Mouse (Mus musculus) cerebellum, adult 8-10 months (tissue): ENCODE data around the gene Mllt10.
"Not testable (repeated sequence)": the region's sequence is repeated elsewhere in the genome, so short reads cannot be mapped to it uniquely, and the experiment has no call there.

Experiments used
- DNase-seq: peaks from one replicate; pipeline ENCODE4 v3.0.0; 2022

The Mllt10 gene

GRCm38 (mm10) chr2:18052581-18052980, 2.5 kb upstream of the Mllt10 start:
- DNase-seq = no peak

- DNase-seq = no peak
Measured at GRCm38 (mm10) chr2:18053243-18053950, 1.6 kb upstream of the Mllt10 start.

- DNase-seq = no peak
Measured at GRCm38 (mm10) chr2:18053951-18054530, 996 bp upstream of the Mllt10 start.

- DNase-seq = peak; percentile 94
Measured at GRCm38 (mm10) chr2:18055929-18056785, 1.1 kb downstream of the Mllt10 start.

- DNase-seq = peak; percentile 88
Measured at GRCm38 (mm10) chr2:18056786-18057255, 1.8 kb downstream of the Mllt10 start.

DNA sequence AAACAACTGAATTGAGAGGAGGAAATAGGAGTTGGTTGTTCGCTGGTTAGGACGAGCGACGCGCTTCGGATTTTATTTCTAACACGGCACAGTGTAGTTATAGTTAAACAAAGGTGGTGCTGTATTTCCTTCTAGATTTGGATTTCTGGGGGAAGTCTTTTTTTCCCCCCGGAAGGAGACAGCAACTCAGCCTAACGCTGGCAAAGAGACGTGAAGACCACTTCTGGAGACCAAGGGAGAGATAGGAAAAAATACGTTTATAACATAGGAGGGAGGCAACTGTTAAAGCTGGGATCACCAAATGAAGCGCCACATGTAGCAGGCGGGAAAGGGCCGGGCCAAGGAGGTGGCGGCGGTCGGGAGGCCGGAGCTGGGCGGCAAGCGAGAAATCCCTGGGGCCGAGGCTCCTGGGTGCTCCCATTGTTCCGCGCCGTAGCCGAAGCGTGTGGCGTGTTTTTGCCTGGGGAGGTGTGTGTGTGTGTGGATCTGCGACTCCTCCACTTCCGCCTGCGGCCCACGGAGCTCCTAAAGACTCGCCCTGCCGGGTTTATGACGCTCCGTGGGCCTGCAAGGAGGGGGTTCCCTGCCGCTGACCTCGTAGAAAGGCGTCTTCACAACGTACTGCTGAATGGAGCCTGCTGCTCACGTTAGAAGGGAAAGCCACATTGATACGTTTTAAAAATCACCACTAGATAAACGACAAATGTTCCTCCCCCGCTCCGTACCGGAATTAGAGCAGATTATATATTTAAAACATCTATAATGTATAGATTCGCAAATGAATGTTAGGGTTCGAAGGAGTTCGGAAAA, 2.5 kb downstream of the Mllt10 start:
- DNase-seq = peak; percentile 62

DNA sequence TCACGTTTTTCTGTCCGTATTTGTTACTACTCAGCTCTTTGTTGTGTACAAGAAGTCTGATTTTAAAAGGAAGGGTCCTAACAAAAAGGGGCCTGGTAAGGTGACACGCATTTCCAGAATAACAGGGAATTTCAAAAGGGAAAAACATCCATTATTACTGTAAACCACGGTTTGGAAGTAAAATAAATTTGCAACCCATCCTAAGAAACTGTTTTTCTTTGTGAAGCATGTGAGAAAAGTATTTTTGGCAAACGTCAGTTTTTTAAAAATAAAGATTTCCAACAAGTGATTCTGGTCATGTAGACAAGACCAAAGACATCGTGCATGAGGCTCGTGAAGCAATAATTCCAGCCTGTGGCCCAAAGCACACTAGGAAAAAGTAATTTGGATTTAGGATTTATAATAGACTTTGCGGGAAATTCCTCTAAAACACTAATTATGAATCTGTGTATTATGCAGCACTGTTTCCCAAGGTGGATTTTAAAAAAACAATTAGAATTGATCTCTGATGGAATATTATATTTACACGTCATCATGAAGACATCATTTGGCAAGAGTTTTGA, 3.2 kb downstream of the Mllt10 start:
- no peak for DNase-seq

DNA sequence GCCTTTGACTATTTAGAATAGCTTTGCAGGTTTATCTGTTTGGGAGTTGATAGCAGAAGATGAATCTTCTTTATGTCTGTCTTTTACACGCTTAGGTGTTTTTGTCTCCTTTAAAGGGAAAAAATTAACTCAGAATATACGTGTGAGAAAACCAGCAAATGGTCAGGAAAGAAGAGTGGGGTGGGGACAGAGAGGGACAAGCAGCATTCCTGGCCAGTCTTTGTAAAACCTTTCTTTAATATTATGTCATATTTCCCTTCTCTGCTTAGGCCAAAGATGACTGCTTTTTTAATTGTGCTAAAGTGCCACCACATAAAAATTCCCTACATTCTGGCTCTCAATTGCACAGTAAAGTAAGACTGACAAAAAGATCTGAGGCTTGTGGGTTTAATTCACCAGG, 4.0 kb downstream of the Mllt10 start:
- no peak for DNase-seq

GRCm38 (mm10) chr2:18059891-18060290, 4.9 kb downstream of the Mllt10 start:
- no peak for DNase-seq

DNA sequence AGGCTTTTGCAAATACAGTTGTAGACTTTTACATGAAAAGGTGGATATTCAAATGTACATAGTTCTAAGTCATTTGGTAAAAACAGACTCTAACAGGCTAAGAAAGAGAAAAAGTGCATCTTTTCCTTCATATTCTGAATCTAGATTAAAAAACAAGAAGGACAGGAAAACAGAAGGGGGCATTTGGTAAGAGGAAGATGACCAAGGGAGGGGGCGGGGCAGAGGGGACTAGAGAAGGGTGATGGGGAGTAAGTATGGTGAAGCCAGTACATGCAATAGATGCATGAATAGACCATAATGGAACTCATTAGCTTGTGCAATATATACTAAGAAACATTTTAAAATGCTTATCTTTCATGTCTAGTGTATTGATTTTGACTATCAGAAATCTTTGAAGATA, 5.4 kb downstream of the Mllt10 start:
- no peak for DNase-seq

GRCm38 (mm10) chr2:18063763-18064251, 8.8 kb downstream of the Mllt10 start:
- peak; percentile 74 for DNase-seq

- peak; percentile 90 for DNase-seq
Measured at GRCm38 (mm10) chr2:18064356-18064858, 9.4 kb downstream of the Mllt10 start.

DNA sequence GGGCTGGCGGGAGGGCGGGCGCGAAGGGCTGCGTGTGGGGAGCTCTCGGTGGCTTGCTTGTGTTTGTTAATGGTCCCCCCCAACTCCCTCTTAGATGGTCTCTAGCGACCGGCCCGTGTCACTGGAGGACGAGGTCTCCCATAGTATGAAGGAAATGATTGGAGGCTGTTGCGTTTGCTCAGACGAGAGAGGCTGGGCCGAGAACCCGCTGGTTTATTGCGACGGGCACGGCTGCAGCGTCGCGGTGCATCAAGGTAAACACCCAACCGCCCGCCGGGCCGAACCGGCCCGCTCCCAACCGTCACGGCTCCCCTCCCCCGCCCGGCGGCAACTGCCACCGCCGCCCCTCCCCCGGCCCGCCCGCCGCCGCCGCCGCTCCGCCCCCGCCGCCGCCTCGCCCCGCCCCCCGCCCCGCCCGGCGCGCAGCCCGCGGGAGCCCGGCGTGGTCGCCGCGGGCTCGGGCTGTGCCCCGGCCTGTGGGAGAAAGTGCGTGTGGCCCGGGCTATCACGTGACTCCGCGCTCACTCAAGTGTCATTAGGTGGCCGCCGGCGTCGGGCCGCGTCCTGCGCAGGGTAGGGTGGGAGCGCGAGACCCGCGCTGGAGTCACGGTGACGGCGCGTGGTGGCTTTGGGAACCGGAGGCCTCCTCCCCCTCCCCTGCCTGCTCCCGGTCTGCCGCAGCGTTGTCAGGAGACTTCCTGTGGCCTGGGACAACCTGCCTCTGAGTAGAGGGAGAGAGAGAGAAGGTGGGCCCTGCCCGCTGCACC, 10.1 kb downstream of the Mllt10 start:
- DNase-seq = peak; percentile 76

- DNase-seq = no peak
Measured at GRCm38 (mm10) chr2:18065708-18066030, 10.6 kb downstream of the Mllt10 start.

- DNase-seq = no peak
Measured at GRCm38 (mm10) chr2:18066436-18066835, 11.4 kb downstream of the Mllt10 start.

GRCm38 (mm10) chr2:18068071-18068796, 13.2 kb downstream of the Mllt10 start:
- no peak for DNase-seq

GRCm38 (mm10) chr2:18071947-18072346, 16.9 kb downstream of the Mllt10 start:
- no peak for DNase-seq

- DNase-seq = peak; percentile 52
Measured at GRCm38 (mm10) chr2:18080182-18080860, 25.3 kb downstream of the Mllt10 start.

- not testable (repeated sequence) for DNase-seq
Measured at GRCm38 (mm10) chr2:18087695-18088094, 32.7 kb downstream of the Mllt10 start.

DNA sequence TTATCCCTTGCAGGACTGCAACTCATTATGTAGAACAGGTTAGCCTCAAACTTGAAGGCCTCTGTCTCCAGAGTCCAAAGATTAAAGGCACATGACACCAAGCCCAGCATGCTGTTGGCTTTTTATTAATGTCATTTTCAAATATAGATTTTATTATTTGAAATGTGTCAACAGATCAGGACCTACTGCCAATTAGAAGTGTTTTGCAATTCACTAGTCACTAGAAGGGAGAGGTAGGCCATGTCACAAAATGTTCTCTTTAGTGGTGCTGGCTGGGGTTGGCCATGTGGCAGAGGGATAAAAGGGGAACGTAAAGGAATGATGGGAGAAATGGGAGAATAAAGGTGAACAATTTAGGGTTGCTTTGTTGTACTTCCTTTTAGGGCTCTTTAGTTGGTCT, 38.8 kb downstream of the Mllt10 start:
- no peak for DNase-seq
